Mouse (Mus musculus): ENCODE results near the gene Clec16a. TPM values are rescaled to one million over a fixed set of nuclear protein-coding genes. Genes with fewer than 3 reads are reported as not detected.

Gene Clec16a
- polyA plus RNA-seq, 1 experiment from 2014 or later = 32.1 TPM

DNA sequence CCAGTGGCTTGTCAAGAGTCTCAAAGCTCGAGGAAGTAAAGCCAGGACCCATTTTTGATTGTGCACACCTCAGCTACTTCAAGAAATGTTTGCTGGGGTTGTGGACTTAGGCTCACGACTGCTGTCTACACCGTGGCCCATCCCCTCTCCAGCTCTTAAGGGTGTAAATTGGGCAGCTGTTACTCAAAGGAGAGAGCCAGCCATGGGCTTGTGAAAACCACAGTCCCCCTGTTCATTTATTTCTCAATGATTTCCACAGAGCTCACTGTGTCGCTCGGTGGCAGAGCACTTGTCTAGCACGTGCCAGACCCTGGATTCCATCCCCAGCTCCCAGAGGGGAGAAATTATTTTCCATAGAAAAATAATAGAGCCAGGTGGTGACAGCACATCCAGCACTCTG is 211.0 kb downstream of the Clec16a start:
- no peaks in the 10 kb centered on the region for H3K27me3 ChIP-seq (ENCODE audit: control insufficient read depth, insufficient read depth, low read length)
- no peaks in the 10 kb centered on the region for H3K4me1 ChIP-seq (ENCODE audit: control insufficient read depth, insufficient read depth, low read length)
- no peak overlapping the region for H3K4me3 ChIP-seq (ENCODE audit: low read depth, low read length)
- H3K9ac ChIP-seq (replicated peaks; ENCODE audit: low read length) = no peak overlapping the region
- no peak for ATAC-seq (replicated peaks; ENCODE audit: insufficient number of reproducible peaks, low FRiP score, low TSS enrichment, low read depth)
- no peaks in the 10 kb centered on the region for H3K36me3 ChIP-seq (replicated peaks; ENCODE audit: control insufficient read depth, insufficient read depth, low read depth, low read length)
- H3K4me2 ChIP-seq (ENCODE audit: low read depth, low read length) = no peak overlapping the region
- DNase-seq (ENCODE audit: low spot score) = no peak
- WGBS = 80% methylated on average over 6 of the region's 6 CpGs
- H3K27ac ChIP-seq (replicated peaks; ENCODE audit: low read depth, low read length) = no peak overlapping the region
- no peaks in the 10 kb centered on the region for H3K9me3 ChIP-seq (replicated peaks; ENCODE audit: control insufficient read depth, low read length)

- DNase-seq (ENCODE audit: low spot score) (no peak), ATAC-seq (replicated peaks; ENCODE audit: insufficient number of reproducible peaks, low FRiP score, low TSS enrichment, low read depth) (no peak)
- Histone ChIP-seq H3K9me3 (replicated peaks; ENCODE audit: control insufficient read depth, low read length) (no peaks in the 10 kb centered on the region), H3K36me3 (replicated peaks; ENCODE audit: control insufficient read depth, insufficient read depth, low read depth, low read length) (no peaks in the 10 kb centered on the region), H3K27ac (replicated peaks; ENCODE audit: low read depth, low read length) (no peak overlapping the region), H3K9ac (replicated peaks; ENCODE audit: low read length) (no peak overlapping the region), H3K4me1 (ENCODE audit: control insufficient read depth, insufficient read depth, low read length) (no peaks in the 10 kb centered on the region), H3K4me3 (ENCODE audit: low read depth, low read length) (no peak overlapping the region), H3K4me2 (ENCODE audit: low read depth, low read length) (no peak overlapping the region; the same call in 1 of the 2 replicates), H3K27me3 (ENCODE audit: control insufficient read depth, insufficient read depth, low read length) (no peaks in the 10 kb centered on the region)
- 50% methylated on average over 8 of the region's 8 CpGs for WGBS
These were observed 216.0 kb downstream of the Clec16a start for GRCm38 (mm10) chr16:10761182-10761581.

- Histone ChIP-seq H3K4me2 (ENCODE audit: low read depth, low read length) (no peak overlapping the region), H3K27ac (replicated peaks; ENCODE audit: low read depth, low read length) (no peak overlapping the region), H3K4me1 (ENCODE audit: control insufficient read depth, insufficient read depth, low read length) (no peaks in the 10 kb centered on the region), H3K9me3 (replicated peaks; ENCODE audit: control insufficient read depth, low read length) (no peaks in the 10 kb centered on the region), H3K4me3 (ENCODE audit: low read depth, low read length) (no peak overlapping the region), H3K9ac (replicated peaks; ENCODE audit: low read length) (no peak overlapping the region), H3K27me3 (ENCODE audit: control insufficient read depth, insufficient read depth, low read length) (no peaks in the 10 kb centered on the region), H3K36me3 (replicated peaks; ENCODE audit: control insufficient read depth, insufficient read depth, low read depth, low read length) (no peaks in the 10 kb centered on the region)
- no peak for DNase-seq (ENCODE audit: low spot score)
- WGBS = 81% methylated on average over 5 of the region's 5 CpGs
- no peak for ATAC-seq (replicated peaks; ENCODE audit: insufficient number of reproducible peaks, low FRiP score, low TSS enrichment, low read depth)
These were observed 217.5 kb downstream of the Clec16a start for GRCm38 (mm10) chr16:10762569-10763180.

- WGBS = 62% methylated on average over 6 of the region's 6 CpGs
- no peak overlapping the region for H3K27ac ChIP-seq (replicated peaks; ENCODE audit: low read depth, low read length)
- ATAC-seq (replicated peaks; ENCODE audit: insufficient number of reproducible peaks, low FRiP score, low TSS enrichment, low read depth) (no peak), DNase-seq (ENCODE audit: low spot score) (no peak)
- no peak overlapping the region for H3K9ac ChIP-seq (replicated peaks; ENCODE audit: low read length)
- H3K27me3 ChIP-seq (ENCODE audit: control insufficient read depth, insufficient read depth, low read length) = no peaks in the 10 kb centered on the region
- no peaks in the 10 kb centered on the region for H3K36me3 ChIP-seq (replicated peaks; ENCODE audit: control insufficient read depth, insufficient read depth, low read depth, low read length)
- H3K4me1 ChIP-seq (ENCODE audit: control insufficient read depth, insufficient read depth, low read length) = no peaks in the 10 kb centered on the region
- no peaks in the 10 kb centered on the region for H3K9me3 ChIP-seq (replicated peaks; ENCODE audit: control insufficient read depth, low read length)
- no peak overlapping the region for H3K4me2 ChIP-seq (ENCODE audit: low read depth, low read length)
- no peak overlapping the region for H3K4me3 ChIP-seq (ENCODE audit: low read depth, low read length)
These were observed 218.6 kb downstream of the Clec16a start for GRCm38 (mm10) chr16:10763540-10764264.

DNA sequence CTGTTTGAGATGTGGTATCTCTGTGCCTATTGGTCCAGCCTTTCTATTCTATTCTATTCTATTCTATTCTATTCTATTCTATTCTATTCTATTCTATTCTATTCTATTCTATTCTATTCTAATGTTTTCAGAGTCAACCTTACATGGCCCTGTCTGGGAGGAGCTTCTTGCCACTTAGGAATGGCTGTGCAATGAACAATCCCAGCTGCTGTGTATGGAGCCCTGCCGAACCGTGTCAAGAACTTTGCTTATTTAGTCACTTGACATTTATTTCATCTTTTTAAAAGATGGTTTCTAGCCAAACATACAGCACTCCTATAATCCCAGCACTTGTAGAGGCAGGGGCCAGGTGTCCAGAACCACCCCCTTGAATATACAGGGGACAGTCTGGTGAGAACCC is 219.2 kb downstream of the Clec16a start:
- no peaks in the 10 kb centered on the region for H3K36me3 ChIP-seq (replicated peaks; ENCODE audit: control insufficient read depth, insufficient read depth, low read depth, low read length)
- DNase-seq (ENCODE audit: low spot score) (no peak), ATAC-seq (replicated peaks; ENCODE audit: insufficient number of reproducible peaks, low FRiP score, low TSS enrichment, low read depth) (no peak)
- H3K9me3 ChIP-seq (replicated peaks; ENCODE audit: control insufficient read depth, low read length) = no peaks in the 10 kb centered on the region
- WGBS = 84% methylated on average over 2 of the region's 2 CpGs
- H3K27me3 ChIP-seq (ENCODE audit: control insufficient read depth, insufficient read depth, low read length) = no peaks in the 10 kb centered on the region
- no peak overlapping the region for H3K9ac ChIP-seq (replicated peaks; ENCODE audit: low read length)
- H3K4me2 ChIP-seq (ENCODE audit: low read depth, low read length) = no peak overlapping the region
- no peak overlapping the region for H3K27ac ChIP-seq (replicated peaks; ENCODE audit: low read depth, low read length)
- no peak overlapping the region for H3K4me3 ChIP-seq (ENCODE audit: low read depth, low read length)
- H3K4me1 ChIP-seq (ENCODE audit: control insufficient read depth, insufficient read depth, low read length) = no peaks in the 10 kb centered on the region

GRCm38 (mm10) chr16:10767158-10767557 is 222.0 kb downstream of the Clec16a start:
- Histone ChIP-seq H3K27ac (replicated peaks; ENCODE audit: low read depth, low read length) (no peak overlapping the region), H3K4me1 (ENCODE audit: control insufficient read depth, insufficient read depth, low read length) (no peaks in the 10 kb centered on the region), H3K27me3 (ENCODE audit: control insufficient read depth, insufficient read depth, low read length) (no peaks in the 10 kb centered on the region), H3K9ac (replicated peaks; ENCODE audit: low read length) (no peak overlapping the region), H3K9me3 (replicated peaks; ENCODE audit: control insufficient read depth, low read length) (no peaks in the 10 kb centered on the region), H3K4me2 (ENCODE audit: low read depth, low read length) (no peak overlapping the region), H3K4me3 (ENCODE audit: low read depth, low read length) (no peak overlapping the region), H3K36me3 (replicated peaks; ENCODE audit: control insufficient read depth, insufficient read depth, low read depth, low read length) (no peaks in the 10 kb centered on the region)
- DNase-seq (ENCODE audit: low spot score) (peak; percentile 84), ATAC-seq (replicated peaks; ENCODE audit: insufficient number of reproducible peaks, low FRiP score, low TSS enrichment, low read depth) (no peak)
- 41% methylated on average over 4 of the region's 4 CpGs for WGBS

GRCm38 (mm10) chr16:10768821-10769220 is 223.7 kb downstream of the Clec16a start:
- H3K27ac ChIP-seq (replicated peaks; ENCODE audit: low read depth, low read length) = no peak overlapping the region
- 60% methylated on average over 9 of the region's 9 CpGs for WGBS
- no peak for ATAC-seq (replicated peaks; ENCODE audit: insufficient number of reproducible peaks, low FRiP score, low TSS enrichment, low read depth)

DNA sequence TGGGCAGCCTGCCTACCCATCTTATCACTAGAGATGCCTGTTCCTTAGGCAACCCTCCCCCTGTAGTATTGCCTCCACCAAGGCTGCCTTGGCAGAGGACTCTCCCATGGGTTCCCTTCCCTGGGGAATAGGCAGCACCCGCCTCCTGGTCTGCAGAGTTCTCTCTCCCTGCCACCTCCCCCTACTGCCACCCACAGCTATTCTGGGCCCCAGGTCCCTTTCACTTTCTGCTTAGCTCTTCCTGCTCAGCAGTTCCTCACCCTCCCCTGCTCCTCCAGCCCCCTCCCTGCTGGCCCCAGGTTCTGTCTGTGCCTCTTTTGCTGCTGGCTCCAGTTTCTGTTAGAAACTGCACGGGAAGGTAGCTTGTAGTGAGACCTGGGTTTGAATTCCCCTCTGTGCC is 224.5 kb downstream of the Clec16a start:
- no peak overlapping the region for H3K4me3 ChIP-seq (ENCODE audit: low read depth, low read length)
- no peaks in the 10 kb centered on the region for H3K9me3 ChIP-seq (replicated peaks; ENCODE audit: control insufficient read depth, low read length)
- no peaks in the 10 kb centered on the region for H3K36me3 ChIP-seq (replicated peaks; ENCODE audit: control insufficient read depth, insufficient read depth, low read depth, low read length)
- no peaks in the 10 kb centered on the region for H3K27me3 ChIP-seq (ENCODE audit: control insufficient read depth, insufficient read depth, low read length)
- WGBS = 27% methylated on average over 2 of the region's 2 CpGs
- no peak overlapping the region for H3K9ac ChIP-seq (replicated peaks; ENCODE audit: low read length)
- no peak overlapping the region for H3K27ac ChIP-seq (replicated peaks; ENCODE audit: low read depth, low read length)
- ATAC-seq (replicated peaks; ENCODE audit: insufficient number of reproducible peaks, low FRiP score, low TSS enrichment, low read depth) (no peak), DNase-seq (ENCODE audit: low spot score) (no peak)
- H3K4me1 ChIP-seq (ENCODE audit: control insufficient read depth, insufficient read depth, low read length) = no peaks in the 10 kb centered on the region
- H3K4me2 ChIP-seq (ENCODE audit: low read depth, low read length) = no peak overlapping the region

More at GRCm38 (mm10) chr16:10768821-10769220, 223.7 kb downstream of the Clec16a start:
- no peak for DNase-seq (ENCODE audit: low spot score)
- Histone ChIP-seq H3K9ac (replicated peaks; ENCODE audit: low read length) (no peak overlapping the region), H3K27me3 (ENCODE audit: control insufficient read depth, insufficient read depth, low read length) (no peaks in the 10 kb centered on the region), H3K4me3 (ENCODE audit: low read depth, low read length) (no peak overlapping the region), H3K4me1 (ENCODE audit: control insufficient read depth, insufficient read depth, low read length) (no peaks in the 10 kb centered on the region), H3K36me3 (replicated peaks; ENCODE audit: control insufficient read depth, insufficient read depth, low read depth, low read length) (no peaks in the 10 kb centered on the region), H3K9me3 (replicated peaks; ENCODE audit: control insufficient read depth, low read length) (no peaks in the 10 kb centered on the region), H3K4me2 (ENCODE audit: low read depth, low read length) (no peak overlapping the region)
